Mouse (Mus musculus): ENCODE measurements around the gene Thbs3. TPM values are rescaled to one million over a fixed set of nuclear protein-coding genes. Genes with fewer than 3 reads are reported as not detected.
A peak's percentile ranks its signal among the peaks of the same experiment; 100 is the strongest.

Gene Thbs3
- total RNA-seq, 2 experiments from 2014 or later: 30.5 to 30.7 TPM

GRCm38 (mm10) chr3:89226900-89227299, 11.9 kb downstream of the Thbs3 start, which contains the start of gene Mtx1:
Mtx1 (minus strand) TSS chr3:89227088.
- DNase-seq (ENCODE audit: low spot score in 2 of 2): no peak

- DNase-seq (ENCODE audit: low spot score in 2 of 2): peak; percentile 93 to 97
Measured at GRCm38 (mm10) chr3:89227307-89228179, 12.6 kb downstream of the Thbs3 start.

DNA sequence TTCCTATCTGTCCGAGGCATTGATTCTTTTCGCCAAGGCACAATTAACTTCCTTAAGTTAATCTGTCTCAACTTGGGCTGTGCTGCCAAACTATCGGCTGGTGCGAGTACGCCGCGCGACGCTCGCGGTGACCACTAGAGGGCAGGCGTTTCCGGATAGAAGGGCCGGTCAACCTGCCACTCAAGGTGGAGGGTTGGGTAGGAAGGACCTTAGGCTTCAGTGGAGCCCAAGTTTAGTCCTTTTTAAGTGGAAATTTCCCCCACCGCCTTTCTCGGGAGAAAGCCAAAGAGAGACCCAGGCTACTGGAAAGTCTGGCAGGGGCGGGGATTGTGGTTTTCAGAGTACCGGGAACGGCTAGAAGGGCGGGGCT, 13.2 kb downstream of the Thbs3 start:
- peak; percentile 73 to 90 for DNase-seq (ENCODE audit: low spot score in 2 of 2)

GRCm38 (mm10) chr3:89228836-89229235, 13.9 kb downstream of the Thbs3 start, which contains the start of gene Muc1:
Muc1 (plus strand) TSS chr3:89229057.
- no peak for DNase-seq (ENCODE audit: low spot score in 2 of 2)

DNA sequence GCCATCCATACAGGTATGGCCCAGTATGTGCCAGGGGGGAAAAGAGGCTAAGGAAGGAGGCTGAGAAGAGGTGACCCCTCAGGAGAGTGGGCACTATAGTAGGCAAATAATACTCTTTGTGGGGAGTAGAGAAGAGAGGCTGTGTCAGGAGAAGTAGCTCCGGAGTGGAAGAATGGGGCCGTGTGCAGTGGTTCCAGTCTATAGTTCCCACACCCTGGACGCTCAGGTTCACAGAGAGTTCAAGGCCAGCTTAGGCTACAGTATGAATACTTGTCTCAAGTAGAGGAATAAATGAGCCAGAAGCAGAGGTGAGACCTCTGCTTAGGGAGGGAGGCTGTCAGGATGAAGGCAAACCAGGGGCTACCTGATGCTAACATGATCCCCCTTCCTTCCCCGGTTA, 14.3 kb downstream of the Thbs3 start:
- no peak for DNase-seq (ENCODE audit: low spot score in 2 of 2)

DNA sequence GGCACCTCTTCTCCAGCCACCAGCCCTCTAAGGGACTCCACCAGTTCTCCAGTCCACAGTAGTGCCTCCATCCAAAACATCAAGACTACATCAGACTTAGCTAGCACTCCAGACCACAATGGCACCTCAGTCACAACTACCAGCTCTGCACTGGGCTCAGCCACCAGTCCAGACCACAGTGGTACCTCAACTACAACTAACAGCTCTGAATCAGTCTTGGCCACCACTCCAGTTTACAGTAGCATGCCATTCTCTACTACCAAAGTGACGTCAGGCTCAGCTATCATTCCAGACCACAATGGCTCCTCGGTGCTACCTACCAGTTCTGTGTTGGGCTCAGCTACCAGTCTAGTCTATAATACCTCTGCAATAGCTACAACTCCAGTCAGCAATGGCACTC, 15.6 kb downstream of the Thbs3 start:
- DNase-seq (ENCODE audit: low spot score in 2 of 2): no peak

DNA sequence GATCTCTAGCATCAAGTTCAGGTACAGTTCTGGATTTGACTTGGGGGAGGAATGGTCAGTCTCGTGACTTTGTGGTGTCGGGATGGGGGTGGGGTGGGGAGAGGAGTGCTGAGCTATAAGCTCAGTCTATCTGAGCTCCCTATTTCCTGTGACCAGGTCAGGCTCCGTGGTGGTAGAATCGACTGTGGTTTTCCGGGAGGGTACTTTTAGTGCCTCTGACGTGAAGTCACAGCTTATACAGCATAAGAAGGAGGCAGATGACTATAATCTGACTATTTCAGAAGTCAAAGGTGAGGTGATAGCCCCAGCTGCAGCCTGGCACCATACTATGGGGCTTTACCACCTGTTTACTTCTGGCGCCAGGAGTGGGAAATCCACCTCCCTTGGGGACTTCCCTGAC, 16.4 kb downstream of the Thbs3 start:
- DNase-seq (ENCODE audit: low spot score in 2 of 2): no peak

DNA sequence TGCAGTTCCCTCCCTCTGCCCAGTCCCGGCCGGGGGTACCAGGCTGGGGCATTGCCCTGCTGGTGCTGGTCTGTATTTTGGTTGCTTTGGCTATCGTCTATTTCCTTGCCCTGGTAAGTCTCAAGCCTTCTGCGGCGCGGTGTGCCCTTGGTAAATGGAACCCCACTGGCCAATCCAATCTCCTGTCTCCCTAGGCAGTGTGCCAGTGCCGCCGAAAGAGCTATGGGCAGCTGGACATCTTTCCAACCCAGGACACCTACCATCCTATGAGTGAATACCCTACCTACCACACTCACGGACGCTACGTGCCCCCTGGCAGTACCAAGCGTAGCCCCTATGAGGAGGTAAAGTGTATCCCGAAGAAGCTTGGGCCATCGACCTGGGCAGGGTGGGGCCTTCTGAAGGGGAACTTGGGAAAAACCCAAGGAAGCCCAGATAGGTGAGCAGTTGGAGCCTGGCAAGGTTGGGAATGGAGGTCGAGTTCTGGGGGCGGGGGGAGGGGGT, 16.8 kb downstream of the Thbs3 start:
- DNase-seq (ENCODE audit: low spot score in 2 of 2): no peak

GRCm38 (mm10) chr3:89232614-89233013, 17.6 kb downstream of the Thbs3 start:
- DNase-seq (ENCODE audit: low spot score in 2 of 2): no peak

DNA sequence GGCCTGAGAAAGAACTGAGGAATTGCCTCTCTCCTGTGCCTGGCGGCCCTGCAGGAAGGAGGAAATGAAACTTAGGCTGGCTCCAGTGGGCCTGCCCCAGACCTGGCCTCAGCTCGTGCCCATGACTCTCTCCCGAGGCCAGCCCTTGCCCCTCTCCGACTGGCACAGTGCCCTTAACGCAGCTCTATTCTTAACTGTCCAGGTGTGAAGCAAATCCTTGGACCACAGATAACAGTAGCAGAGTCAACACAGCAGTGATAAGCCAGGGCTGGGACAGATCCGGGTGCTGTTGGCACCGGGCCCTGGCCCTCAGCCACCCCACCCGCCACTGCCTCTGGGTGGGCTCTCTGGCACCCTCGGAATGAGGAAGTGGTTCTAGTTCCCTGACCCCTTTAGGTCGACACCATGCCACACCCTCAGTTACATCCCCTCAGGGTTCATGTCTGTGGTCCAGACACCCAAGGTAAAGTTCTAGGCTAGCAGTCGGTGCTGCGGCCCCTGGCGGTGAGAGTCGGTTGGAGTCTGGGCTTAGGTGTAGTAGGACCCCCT, 18.7 kb downstream of the Thbs3 start:
- DNase-seq (ENCODE audit: low spot score in 2 of 2): no peak

DNA sequence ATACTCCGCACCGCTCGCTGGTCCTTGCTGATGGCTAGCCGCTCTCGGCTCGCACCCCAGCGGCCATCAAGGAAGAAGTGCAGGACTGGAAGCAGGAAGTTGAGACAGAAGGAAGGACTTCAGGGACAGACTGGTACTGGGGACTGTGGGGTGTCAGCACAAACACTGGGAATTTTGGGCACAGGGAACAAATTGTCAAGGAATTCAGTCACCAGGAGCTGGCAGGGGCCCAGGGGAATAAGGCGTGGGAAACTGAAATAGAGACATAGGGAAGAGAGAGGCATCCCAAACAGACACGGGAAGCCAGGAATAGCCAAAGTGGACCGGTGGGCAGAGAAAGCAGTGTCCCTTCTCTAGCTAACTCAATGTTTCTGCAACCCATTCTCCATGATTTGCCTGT, 21.5 kb downstream of the Thbs3 start:
- peak in 1 of 2 experiments; percentile 51 for DNase-seq (ENCODE audit: low spot score in 2 of 2)

- DNase-seq (ENCODE audit: low spot score in 2 of 2): no peak
Measured at GRCm38 (mm10) chr3:89237682-89238081, 22.7 kb downstream of the Thbs3 start.

GRCm38 (mm10) chr3:89238494-89238893, 23.5 kb downstream of the Thbs3 start:
- no peak for DNase-seq (ENCODE audit: low spot score in 2 of 2)

- DNase-seq (ENCODE audit: low spot score in 2 of 2): peak in 1 of 2 experiments; percentile 55
Measured at GRCm38 (mm10) chr3:89242331-89242895, 27.4 kb downstream of the Thbs3 start.

DNA sequence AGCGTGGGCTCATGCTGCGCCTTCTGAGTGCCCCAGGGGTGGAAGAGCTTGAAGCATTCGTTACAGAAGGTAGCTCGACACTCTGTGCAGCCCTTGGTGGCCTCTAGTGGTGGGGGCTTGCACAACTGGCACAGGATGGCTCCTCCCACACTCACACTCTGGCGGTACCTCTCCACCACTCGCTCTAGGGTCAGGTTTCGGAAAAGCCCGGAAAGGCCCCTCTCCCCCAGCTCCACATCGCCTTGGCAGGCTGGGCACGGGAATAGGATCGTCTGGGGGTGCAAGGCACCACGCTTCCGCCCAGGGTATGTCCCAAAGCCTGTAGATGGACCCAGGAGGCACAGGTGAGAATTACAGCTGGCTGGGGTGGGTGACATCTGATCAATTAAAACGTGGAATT, 28.6 kb downstream of the Thbs3 start:
- no peak for DNase-seq (ENCODE audit: low spot score in 2 of 2)

GRCm38 (mm10) chr3:89244158-89244981, 29.4 kb downstream of the Thbs3 start:
- DNase-seq (ENCODE audit: low spot score in 2 of 2): no peak

- DNase-seq (ENCODE audit: low spot score in 2 of 2): peak in 1 of 2 experiments; percentile 80
Measured at GRCm38 (mm10) chr3:89244982-89245687, 30.2 kb downstream of the Thbs3 start.

DNA sequence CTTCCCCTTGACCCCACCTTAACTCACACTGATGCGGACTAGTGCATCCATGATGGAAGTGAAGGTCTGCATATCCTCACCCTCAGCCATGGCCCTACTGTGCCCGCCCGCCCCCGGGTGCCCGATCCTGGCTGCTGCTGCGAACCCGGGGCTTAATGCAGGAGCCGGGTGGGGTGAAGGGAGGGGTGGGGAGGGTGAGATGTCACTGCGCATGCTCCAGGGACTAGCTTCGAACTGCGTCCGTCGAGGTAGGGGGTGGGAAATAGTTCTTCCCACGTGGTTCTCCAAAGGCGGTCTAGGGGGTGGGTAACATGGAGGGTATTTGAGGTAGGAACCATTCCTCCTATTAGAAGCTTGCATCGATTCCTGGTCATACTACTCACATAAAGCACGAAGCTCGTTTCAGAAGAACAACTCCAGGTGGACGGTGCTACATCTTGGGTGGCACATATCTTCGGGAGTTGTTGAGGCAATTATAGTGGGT, 30.8 kb downstream of the Thbs3 start, which contains the start of gene Krtcap2:
Gene Krtcap2, plus strand, starts transcription at position 279 of the 484 bp plus-strand sequence.
- DNase-seq (ENCODE audit: low spot score in 2 of 2): peak; percentile 75 to 85

GRCm38 (mm10) chr3:89246261-89247100, 31.5 kb downstream of the Thbs3 start, which contains the start of gene Trim46:
Trim46 (minus strand) TSS chr3:89246309.
- peak; percentile 88 to 93 for DNase-seq (ENCODE audit: low spot score in 2 of 2)
